Mouse (Mus musculus): Measurements from ENCODE around the gene Nek1. TPM values are rescaled to one million over a fixed set of nuclear protein-coding genes. Genes with fewer than 3 reads are reported as not detected.

Gene Nek1
- polyA plus RNA-seq, 1 experiment from 2014 or later = 12.8 TPM

- peaks cover 7% of the 10 kb centered on the region for H3K4me1 ChIP-seq
- H3K36me3 ChIP-seq = no peaks in the 10 kb centered on the region
- no peak for DNase-seq (ENCODE audit: low spot score)
- no peaks in the 10 kb centered on the region for H3K27me3 ChIP-seq (ENCODE audit: insufficient read depth, poor library complexity, severe bottlenecking)
- no peak overlapping the region for H3K4me3 ChIP-seq
- WGBS = 66% methylated on average over 11 of the region's 11 CpGs
- no peak overlapping the region for H3K27ac ChIP-seq
- no peaks in the 10 kb centered on the region for H3K9me3 ChIP-seq
Observed at GRCm38 (mm10) chr8:61178594-61179140, 185.7 kb downstream of the Nek1 start.

Other genes starting within 250 kb of the Nek1 start
- 75.3 and 98.3 TPM in 2 replicates for gene Hpf1, start 102.8 kb upstream of the Nek1 start, polyA plus RNA-seq (2016; fragmentation: Nextera tagmentation; extraction: Ambion mirVana)
- 21.7 and 26.0 TPM in 2 replicates for gene Clcn3, start 9.9 kb upstream of the Nek1 start, polyA plus RNA-seq (2016; fragmentation: Nextera tagmentation; extraction: Ambion mirVana)
- gene Sh3rf1, start 230.7 kb downstream of the Nek1 start, polyA plus RNA-seq (2016; fragmentation: Nextera tagmentation; extraction: Ambion mirVana) = 5.6 and 8.4 TPM in 2 replicates